Mouse (Mus musculus): Measurements from ENCODE around the gene Zmat1. TPM values are rescaled to one million over a fixed set of nuclear protein-coding genes. Genes with fewer than 3 reads are reported as not detected.

The Zmat1 gene
- 18.4 TPM for polyA plus RNA-seq (2015; fragmentation: Illumina TruSeq; extraction: RNeasy Lipid Tissue Mini Kit (QIAGEN cat#74804); ENCODE audit: insufficient read depth, low replicate concordance)

DNA sequence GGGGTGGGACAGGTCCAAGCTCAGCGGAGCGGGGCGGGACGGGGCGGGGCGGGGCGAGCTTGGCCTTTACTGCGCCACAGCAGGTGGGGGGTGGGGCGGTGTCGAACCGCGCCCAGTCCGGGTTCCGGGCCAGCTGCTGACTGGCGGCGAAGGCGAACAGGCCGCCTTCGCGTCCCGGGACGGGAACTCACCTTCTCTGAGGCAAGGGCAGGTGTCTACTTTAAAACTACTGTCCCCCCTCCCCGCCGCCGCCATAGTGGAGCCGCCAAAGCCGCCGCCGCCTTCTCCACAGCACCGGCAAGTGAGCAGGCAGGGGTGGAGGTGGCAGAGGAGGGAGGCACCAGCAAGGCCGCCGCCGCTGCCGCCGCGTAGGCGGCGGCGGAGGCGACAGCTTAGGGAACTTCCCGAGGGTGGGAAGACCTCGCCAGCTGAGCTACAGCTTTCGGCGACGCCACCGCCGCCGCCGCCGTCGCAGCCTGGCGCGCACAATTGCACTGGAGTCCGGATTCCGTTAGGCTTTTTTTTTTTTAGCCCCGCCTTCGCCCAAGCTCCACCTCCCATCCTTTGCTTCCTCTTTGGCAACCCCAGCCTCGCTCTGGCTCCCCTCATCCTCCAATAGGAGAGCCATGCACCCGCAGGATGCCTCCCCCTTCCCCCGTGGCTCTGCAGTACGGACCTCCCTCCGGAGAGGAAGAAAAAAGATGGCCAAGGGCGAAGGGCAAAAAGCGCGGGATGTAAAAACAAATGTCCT, at the start of gene Zmat1:
TSS of gene Zmat1 (minus strand) at position 490 of the 751 bp plus-strand sequence.

DNA sequence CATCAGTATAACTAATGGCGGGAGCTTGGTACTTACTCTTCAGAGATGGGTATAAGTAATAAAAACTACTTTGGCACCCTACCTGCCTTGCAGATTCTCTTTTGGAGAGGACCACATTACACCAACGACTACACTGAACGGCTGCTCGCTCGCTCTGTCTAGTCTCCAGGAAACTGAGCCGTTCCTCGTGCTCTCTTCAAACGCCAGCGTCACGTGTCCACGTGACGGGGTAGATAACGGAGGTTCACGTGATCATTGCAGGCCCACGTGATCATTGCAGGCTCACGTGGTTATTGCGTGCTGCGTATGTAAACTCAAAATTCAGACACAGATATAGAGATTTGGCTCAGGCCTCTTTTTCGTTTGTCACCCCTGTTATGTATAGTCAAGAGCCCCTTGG, 44.5 kb downstream of the Zmat1 start, which contains the start of gene Nxf2:
TSS of gene Nxf2 (minus strand) at position 209 of the 400 bp plus-strand sequence.

Other genes with a start within 250 kb of the Zmat1 start
- 21.8 TPM for gene Armcx2, start 200.0 kb downstream of the Zmat1 start, polyA plus RNA-seq (2015; fragmentation: Illumina TruSeq; extraction: RNeasy Lipid Tissue Mini Kit (QIAGEN cat#74804); ENCODE audit: insufficient read depth, low replicate concordance)
- gene Nxf2, start 44.5 kb downstream of the Zmat1 start, polyA plus RNA-seq (2015; fragmentation: Illumina TruSeq; extraction: RNeasy Lipid Tissue Mini Kit (QIAGEN cat#74804); ENCODE audit: insufficient read depth, low replicate concordance), result 0.55 TPM
- gene Gm15023, start 168.4 kb upstream of the Zmat1 start, polyA plus RNA-seq (2015; fragmentation: Illumina TruSeq; extraction: RNeasy Lipid Tissue Mini Kit (QIAGEN cat#74804); ENCODE audit: insufficient read depth, low replicate concordance), result not detected
- gene Tceal6, start 201.5 kb upstream of the Zmat1 start, polyA plus RNA-seq (2015; fragmentation: Illumina TruSeq; extraction: RNeasy Lipid Tissue Mini Kit (QIAGEN cat#74804); ENCODE audit: insufficient read depth, low replicate concordance), result not detected